Mouse (Mus musculus): Measurements from ENCODE around the gene Zfhx2. TPM values are rescaled to one million over a fixed set of nuclear protein-coding genes. Genes with fewer than 3 reads are reported as not detected.

The Zfhx2 gene
- polyA plus RNA-seq, 1 experiment from 2014 or later, result 39.9 TPM

DNA sequence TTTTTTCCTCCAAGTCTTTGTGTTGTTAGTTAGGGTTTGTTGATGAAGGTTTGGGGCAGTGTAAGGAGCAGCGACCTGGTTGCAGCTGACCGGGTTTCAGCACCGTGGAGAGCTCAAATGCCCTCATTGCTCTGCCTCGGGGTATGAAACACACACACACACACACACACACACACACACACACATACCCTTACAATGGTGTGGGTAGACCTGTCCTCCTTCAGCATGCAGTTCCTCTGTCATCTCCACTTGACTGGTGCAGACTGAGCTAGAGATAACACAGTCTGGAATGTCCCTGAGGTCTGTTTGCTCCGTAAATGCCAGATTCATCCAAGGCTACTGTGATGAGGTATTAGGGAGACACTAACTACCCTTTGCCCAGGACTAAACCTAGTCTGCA, 64.9 kb downstream of the Zfhx2 start:
- peak overlapping the region; percentile 97 for H3K27ac ChIP-seq
- H3K36me3 ChIP-seq, result peaks cover 16% of the 10 kb centered on the region
- H3K27me3 ChIP-seq, result peaks cover 5% of the 10 kb centered on the region; the same call in 1 of the 2 replicates
- H3K4me1 ChIP-seq (replicated peaks), result peaks cover 42% of the 10 kb centered on the region
- ATAC-seq, result peak; percentile 37
- no peak overlapping the region for H3K4me3 ChIP-seq (replicated peaks)
- no peaks in the 10 kb centered on the region for H3K9me3 ChIP-seq
- WGBS, result 7% methylated on average over 5 of the region's 5 CpGs
- H3K4me2 ChIP-seq (replicated peaks), result peak overlapping the region; percentile 47; the same call in 1 of the 2 replicates
- H3K9ac ChIP-seq (replicated peaks), result 0 out of 2 replicates have a peak overlapping the region, but pooled peaks have one; percentile 32

DNA sequence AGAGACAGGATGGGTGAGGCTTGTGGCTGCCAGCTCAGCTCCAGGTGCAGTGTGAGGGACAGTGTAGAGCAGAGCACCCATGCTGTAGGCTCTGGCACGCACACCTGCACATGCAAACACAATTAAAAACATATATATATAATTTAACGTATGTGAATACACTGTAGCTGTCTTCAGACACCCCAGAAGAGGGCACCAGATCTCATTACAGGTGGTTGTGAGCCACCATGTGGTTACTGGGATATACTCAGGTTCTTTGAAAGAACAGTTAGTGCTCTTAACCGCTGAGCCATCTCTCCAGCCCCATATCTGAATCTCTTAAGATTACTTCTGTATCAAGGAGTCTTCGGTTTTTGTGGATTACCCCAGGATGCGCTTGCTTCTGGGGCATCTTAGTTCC, 66.6 kb downstream of the Zfhx2 start:
- ATAC-seq, result no peak
- Histone ChIP-seq H3K4me3 (replicated peaks) (no peak overlapping the region), H3K9ac (replicated peaks) (no peak overlapping the region), H3K27me3 (peaks cover 5% of the 10 kb centered on the region; the same call in 1 of the 2 replicates), H3K4me2 (replicated peaks) (no peak overlapping the region), H3K9me3 (no peaks in the 10 kb centered on the region), H3K4me1 (replicated peaks) (peaks cover 40% of the 10 kb centered on the region), H3K36me3 (peaks cover 33% of the 10 kb centered on the region), H3K27ac (no peak overlapping the region)
- WGBS, result 84% methylated on average over 5 of the region's 5 CpGs

DNA sequence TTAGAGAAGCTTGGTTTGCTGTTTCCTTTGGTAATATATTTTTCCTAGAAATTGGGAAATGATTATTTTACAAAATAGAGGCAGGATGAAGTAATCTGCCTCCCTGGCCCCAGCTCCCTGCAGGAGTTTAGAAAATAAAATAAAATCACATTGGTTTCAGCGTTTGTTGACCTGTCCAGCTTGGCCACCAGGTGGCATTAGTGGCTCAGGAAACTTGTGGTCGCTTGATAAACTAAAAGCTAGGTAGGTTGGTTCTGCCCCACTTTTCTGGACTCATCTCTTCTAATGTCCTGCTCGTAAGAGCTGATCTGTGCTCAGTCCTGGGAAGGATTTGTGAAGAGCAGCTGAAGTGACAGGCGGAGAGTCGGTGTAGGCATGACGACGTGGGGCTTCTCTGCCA, 67.9 kb downstream of the Zfhx2 start:
- ATAC-seq, result no peak
- WGBS, result 59% methylated on average over 7 of the region's 7 CpGs

GRCm38 (mm10) chr14:55023011-55023410, 69.1 kb downstream of the Zfhx2 start:
- Histone ChIP-seq H3K4me1 (replicated peaks) (peaks cover 19% of the 10 kb centered on the region), H3K27ac (no peak overlapping the region), H3K4me2 (replicated peaks) (no peak overlapping the region), H3K27me3 (peaks cover 5% of the 10 kb centered on the region; the same call in 1 of the 2 replicates), H3K4me3 (replicated peaks) (no peak overlapping the region), H3K36me3 (peaks cover 39% of the 10 kb centered on the region), H3K9me3 (no peaks in the 10 kb centered on the region), H3K9ac (replicated peaks) (no peak overlapping the region)
- WGBS, result 92% methylated on average over 15 of the region's 15 CpGs
- ATAC-seq, result no peak

More for the DNA sequence above, 67.9 kb downstream of the Zfhx2 start:
- Histone ChIP-seq H3K4me2 (replicated peaks) (no peak overlapping the region), H3K36me3 (peaks cover 38% of the 10 kb centered on the region), H3K9ac (replicated peaks) (no peak overlapping the region), H3K27me3 (peaks cover 5% of the 10 kb centered on the region; the same call in 1 of the 2 replicates), H3K4me1 (replicated peaks) (peaks cover 31% of the 10 kb centered on the region), H3K4me3 (replicated peaks) (no peak overlapping the region), H3K9me3 (no peaks in the 10 kb centered on the region), H3K27ac (no peak overlapping the region)

GRCm38 (mm10) chr14:55020394-55020793, 71.7 kb downstream of the Zfhx2 start:
- no peaks in the 10 kb centered on the region for H3K27me3 ChIP-seq
- H3K9me3 ChIP-seq, result no peaks in the 10 kb centered on the region
- H3K27ac ChIP-seq, result no peak overlapping the region
- H3K4me2 ChIP-seq (replicated peaks), result no peak overlapping the region
- no peak; the same call in 1 of the 2 replicates for ATAC-seq
- peaks cover 14% of the 10 kb centered on the region for H3K4me1 ChIP-seq (replicated peaks)
- WGBS, result 23% methylated on average over 9 of the region's 9 CpGs
- no peak overlapping the region for H3K4me3 ChIP-seq (replicated peaks)
- no peak overlapping the region for H3K9ac ChIP-seq (replicated peaks)
- peaks cover 41% of the 10 kb centered on the region for H3K36me3 ChIP-seq

GRCm38 (mm10) chr14:55016876-55017275, 75.2 kb downstream of the Zfhx2 start:
- peaks cover 21% of the 10 kb centered on the region for H3K36me3 ChIP-seq
- no peak overlapping the region for H3K4me2 ChIP-seq (replicated peaks)
- H3K4me1 ChIP-seq (replicated peaks), result peaks cover 14% of the 10 kb centered on the region
- no peaks in the 10 kb centered on the region for H3K9me3 ChIP-seq
- no peak overlapping the region for H3K27ac ChIP-seq
- 92% methylated on average over 16 of the region's 16 CpGs for WGBS
- H3K4me3 ChIP-seq (replicated peaks), result no peak overlapping the region
- no peak for ATAC-seq
- H3K27me3 ChIP-seq, result no peaks in the 10 kb centered on the region
- H3K9ac ChIP-seq (replicated peaks), result no peak overlapping the region

DNA sequence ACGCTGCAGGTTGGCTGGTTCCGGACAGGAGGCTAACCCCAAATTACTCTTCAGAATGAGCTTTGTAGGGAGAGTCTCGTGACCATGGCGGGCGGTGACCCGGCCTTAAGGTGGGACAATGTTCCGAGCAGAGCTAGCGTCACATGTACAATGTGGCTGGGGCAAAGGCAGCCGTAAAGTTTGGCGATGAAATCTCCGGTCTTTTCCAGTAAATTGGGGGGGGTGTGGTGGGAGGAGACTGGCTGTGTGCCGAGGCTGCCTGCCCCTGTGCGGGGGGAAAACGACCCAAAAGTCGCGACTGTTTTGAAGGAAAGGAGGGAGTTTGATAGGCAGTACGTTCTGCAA, 76.4 kb downstream of the Zfhx2 start:
- peak overlapping the region; percentile 84 for H3K4me3 ChIP-seq (replicated peaks)
- H3K27me3 ChIP-seq, result no peaks in the 10 kb centered on the region
- H3K27ac ChIP-seq, result peak overlapping the region; percentile 65
- peaks cover 14% of the 10 kb centered on the region for H3K4me1 ChIP-seq (replicated peaks)
- peaks cover 2% of the 10 kb centered on the region; the same call in 1 of the 2 replicates for H3K9me3 ChIP-seq
- H3K36me3 ChIP-seq, result peaks cover 10% of the 10 kb centered on the region
- WGBS, result 0% methylated on average over 17 of the region's 17 CpGs
- H3K4me2 ChIP-seq (replicated peaks), result peak overlapping the region; percentile 87
- H3K9ac ChIP-seq (replicated peaks), result peak overlapping the region; percentile 77
- no peak for ATAC-seq

DNA sequence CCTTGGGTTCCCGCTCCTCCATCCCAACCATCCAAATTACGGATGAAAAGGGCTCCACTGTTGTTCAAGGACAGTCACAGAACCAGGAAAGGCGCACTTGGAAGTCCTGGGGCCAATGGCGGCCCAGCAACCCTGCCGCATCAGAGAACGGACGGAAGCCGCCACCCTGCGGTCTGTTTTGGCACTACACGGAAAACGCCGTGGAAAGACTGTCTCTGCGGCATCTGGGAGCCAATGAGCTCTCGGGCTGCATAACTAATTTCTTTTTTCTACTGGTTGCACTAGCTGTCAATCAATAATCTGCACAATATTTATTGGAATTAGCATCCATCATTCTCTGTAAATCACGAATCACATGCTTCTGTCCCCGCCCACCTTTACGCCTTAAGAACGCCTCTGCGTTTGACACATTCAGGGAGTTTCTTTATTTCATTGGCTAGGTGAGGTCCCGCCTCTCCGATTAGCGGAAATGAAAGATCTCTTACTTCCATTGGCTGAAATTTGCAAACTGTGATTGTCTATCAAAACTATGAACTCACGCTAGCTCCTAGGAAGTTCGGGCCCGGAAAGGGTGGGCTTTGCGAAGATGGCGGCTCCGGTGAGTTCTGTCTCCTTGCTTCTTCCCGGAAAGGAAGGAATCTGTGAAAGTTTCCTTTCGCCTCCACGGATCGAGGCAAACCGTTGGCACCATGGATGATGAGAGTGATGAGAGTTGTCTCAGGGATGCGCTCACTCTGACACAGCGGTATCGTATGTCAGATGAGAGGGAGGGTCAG, 76.9 kb downstream of the Zfhx2 start, which contains the start of gene Ngdn:
Gene Ngdn (plus strand): TSS at position 464 of the 776 bp plus-strand sequence.
- Histone ChIP-seq H3K36me3 (peaks cover 5% of the 10 kb centered on the region; the same call in 1 of the 2 replicates), H3K4me3 (replicated peaks) (peak within 1 kb of the TSS; percentile 84), H3K27ac (peak within 1 kb of the TSS; percentile 94), H3K9ac (replicated peaks) (peak within 1 kb of the TSS; percentile 77), H3K27me3 (no peaks in the 10 kb centered on the region), H3K4me2 (replicated peaks) (peak within 1 kb of the TSS; percentile 87), H3K4me1 (replicated peaks) (peaks cover 9% of the 10 kb centered on the region), H3K9me3 (peaks cover 2% of the 10 kb centered on the region; the same call in 1 of the 2 replicates)
- ATAC-seq, result peak; percentile 97
- WGBS, result under 1% methylated on average over 36 of the region's 36 CpGs

- WGBS, result under 1% methylated on average over 27 of the region's 27 CpGs
- H3K9me3 ChIP-seq, result peaks cover 2% of the 10 kb centered on the region; the same call in 1 of the 2 replicates
- H3K36me3 ChIP-seq, result peaks cover 3% of the 10 kb centered on the region; the same call in 1 of the 2 replicates
- H3K9ac ChIP-seq (replicated peaks), result peak overlapping the region; percentile 74
- ATAC-seq, result no peak; the same call in 1 of the 2 replicates
- peaks cover 9% of the 10 kb centered on the region for H3K4me1 ChIP-seq (replicated peaks)
- H3K27ac ChIP-seq, result peak overlapping the region; percentile 94
- no peaks in the 10 kb centered on the region for H3K27me3 ChIP-seq
- H3K4me2 ChIP-seq (replicated peaks), result peak overlapping the region; percentile 58
- peak overlapping the region; percentile 46 for H3K4me3 ChIP-seq (replicated peaks)
Observed at GRCm38 (mm10) chr14:55014591-55014990, 77.5 kb downstream of the Zfhx2 start.

GRCm38 (mm10) chr14:55011116-55011515, 81.0 kb downstream of the Zfhx2 start:
- 54% methylated on average over 4 of the region's 4 CpGs for WGBS

More at GRCm38 (mm10) chr14:55011116-55011515, 81.0 kb downstream of the Zfhx2 start:
- H3K4me3 ChIP-seq (replicated peaks), result no peak overlapping the region
- H3K27me3 ChIP-seq, result no peaks in the 10 kb centered on the region
- H3K9ac ChIP-seq (replicated peaks), result no peak overlapping the region
- H3K36me3 ChIP-seq, result no peaks in the 10 kb centered on the region
- H3K4me1 ChIP-seq (replicated peaks), result peaks cover 3% of the 10 kb centered on the region
- H3K27ac ChIP-seq, result no peak overlapping the region
- H3K4me2 ChIP-seq (replicated peaks), result no peak overlapping the region
- ATAC-seq, result no peak
- peaks cover 2% of the 10 kb centered on the region; the same call in 1 of the 2 replicates for H3K9me3 ChIP-seq

Data from midbrain, embryonic 13.5 days (tissue).